Mouse (Mus musculus): Measurements from ENCODE around the gene Eif4g3. TPM values are rescaled to one million over a fixed set of nuclear protein-coding genes. Genes with fewer than 3 reads are reported as not detected.

The Eif4g3 gene
- total and polyA plus RNA-seq, 3 experiments, result 29.1 to 43.7 (median 39.7) TPM

- H3K27me3 ChIP-seq (ENCODE audit: control insufficient read depth, insufficient read depth, low read length), result no peaks in the 10 kb centered on the region
- 7% methylated on average over 7 of the region's 7 CpGs for WGBS
- H3K27ac ChIP-seq, result no peak overlapping the region
- no peaks in the 10 kb centered on the region; the same call in 1 of the 2 replicates for H3K79me2 ChIP-seq (replicated peaks; ENCODE audit: control insufficient read depth, insufficient read depth, low read length)
- peaks cover 4% of the 10 kb centered on the region for H3K4me1 ChIP-seq (ENCODE audit: control insufficient read depth, insufficient read depth, low read length)
- H3K9ac ChIP-seq (ENCODE audit: low read depth, low read length), result no peak overlapping the region
- intact Hi-C loops (cut with DNase I), result no loop called here
- DNase-seq, result peak; percentile 43 to 47
- peaks cover 2% of the 10 kb centered on the region; the same call in 1 of the 2 replicates for H3K36me3 ChIP-seq (ENCODE audit: control insufficient read depth, insufficient read depth, low read length)
- TF ChIP-seq POLR2A (IDR thresholded peaks at IDR 0.05; ENCODE audit: insufficient read depth, low read depth, low read length), result no peak
- TF ChIP-seq EP300 (IDR thresholded peaks at IDR 0.05; ENCODE audit: insufficient read depth, low read depth, low read length), result no peak
- no peak overlapping the region for H3K4me3 ChIP-seq
These were observed 7.9 kb downstream of the Eif4g3 start for GRCm38 (mm10) chr4:138000682-138001081.

GRCm38 (mm10) chr4:138003909-138004610 is 11.2 kb downstream of the Eif4g3 start:
- intact Hi-C loops (cut with DNase I), result no loop called here
- Histone ChIP-seq H3K27ac (no peak overlapping the region), H3K4me1 (ENCODE audit: control insufficient read depth, insufficient read depth, low read length) (peaks cover 2% of the 10 kb centered on the region), H3K36me3 (ENCODE audit: control insufficient read depth, insufficient read depth, low read length) (0 out of 2 replicates have a peak, but pooled peaks cover 2% of the 10 kb centered on the region), H3K27me3 (ENCODE audit: control insufficient read depth, insufficient read depth, low read length) (no peaks in the 10 kb centered on the region), H3K79me2 (replicated peaks; ENCODE audit: control insufficient read depth, insufficient read depth, low read length) (no peaks in the 10 kb centered on the region; the same call in 1 of the 2 replicates), H3K4me3 (no peak overlapping the region), H3K9ac (ENCODE audit: low read depth, low read length) (no peak overlapping the region)
- 91% methylated on average over 11 of the region's 11 CpGs for WGBS
- TF ChIP-seq EP300 (IDR thresholded peaks at IDR 0.05; ENCODE audit: insufficient read depth, low read depth, low read length) (no peak), POLR2A (IDR thresholded peaks at IDR 0.05; ENCODE audit: insufficient read depth, low read depth, low read length) (no peak), CTCF (IDR thresholded peaks at IDR 0.05) (no peak)
- no peak for DNase-seq

DNA sequence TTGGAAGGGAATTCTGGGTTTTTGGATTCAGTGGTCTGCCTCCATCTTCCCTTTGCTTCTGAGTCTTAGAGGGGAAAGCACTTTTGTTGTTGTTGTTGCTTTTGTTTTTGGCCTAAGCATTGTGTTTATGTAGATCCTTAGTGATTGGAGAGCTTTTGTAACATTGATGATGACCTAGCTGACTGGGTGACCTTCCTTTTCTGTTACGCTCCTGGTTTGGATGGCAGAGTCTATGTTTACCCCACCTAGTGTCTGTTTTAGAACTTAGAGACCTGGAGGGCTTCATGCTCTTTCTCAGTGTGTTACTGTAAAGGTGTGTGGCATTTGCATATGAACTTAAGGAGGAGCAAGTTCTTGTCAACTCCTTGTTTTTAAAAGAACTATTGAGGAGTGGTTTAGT is 13.0 kb downstream of the Eif4g3 start:
- Histone ChIP-seq H3K27ac (no peak overlapping the region), H3K4me3 (no peak overlapping the region), H3K36me3 (ENCODE audit: control insufficient read depth, insufficient read depth, low read length) (no peaks in the 10 kb centered on the region), H3K9ac (ENCODE audit: low read depth, low read length) (no peak overlapping the region), H3K27me3 (ENCODE audit: control insufficient read depth, insufficient read depth, low read length) (no peaks in the 10 kb centered on the region), H3K79me2 (replicated peaks; ENCODE audit: control insufficient read depth, insufficient read depth, low read length) (no peaks in the 10 kb centered on the region; the same call in 1 of the 2 replicates), H3K4me1 (ENCODE audit: control insufficient read depth, insufficient read depth, low read length) (no peaks in the 10 kb centered on the region; the same call in 1 of the 2 replicates)
- no peak for DNase-seq
- TF ChIP-seq CTCF (IDR thresholded peaks at IDR 0.05), result no peak
- no peak for TF ChIP-seq POLR2A (IDR thresholded peaks at IDR 0.05; ENCODE audit: insufficient read depth, low read depth, low read length)
- WGBS, result 73% methylated on average over 1 of the region's 1 CpGs
- intact Hi-C loops (cut with DNase I), result no loop called here

DNA sequence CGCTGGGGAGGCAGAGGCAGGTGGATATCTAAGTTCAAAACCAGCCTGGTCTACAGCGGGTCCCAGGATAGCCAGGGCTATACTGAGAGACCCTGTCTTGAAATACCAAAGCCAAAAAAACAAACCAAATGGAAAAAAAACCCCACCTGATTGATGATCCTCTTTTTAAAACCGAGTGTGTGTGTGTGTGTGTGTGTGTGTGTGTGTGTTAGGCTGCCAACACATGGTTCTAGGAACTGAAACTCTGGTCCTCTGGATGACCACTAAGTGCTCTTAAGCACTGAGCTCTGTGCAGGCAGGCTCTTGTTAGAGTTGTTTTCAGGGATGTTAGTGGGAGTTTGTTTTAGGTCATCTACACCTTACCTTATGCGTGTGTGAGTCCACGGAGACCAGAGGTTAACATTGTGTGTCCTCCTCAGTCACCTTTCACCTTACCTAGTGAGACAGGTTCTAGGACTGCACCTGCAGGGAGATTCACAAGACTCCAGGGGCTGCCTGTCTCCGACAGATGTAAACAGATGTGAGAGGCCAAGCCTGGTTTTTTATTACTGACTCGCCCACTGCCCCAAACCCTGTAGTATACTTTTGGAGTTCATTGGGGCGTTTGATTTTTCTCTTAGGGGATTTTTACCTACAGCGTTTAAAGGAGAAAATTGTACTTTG is 14.3 kb downstream of the Eif4g3 start:
- Histone ChIP-seq H3K9ac (ENCODE audit: low read depth, low read length) (no peak overlapping the region), H3K4me1 (ENCODE audit: control insufficient read depth, insufficient read depth, low read length) (no peaks in the 10 kb centered on the region; the same call in 1 of the 2 replicates), H3K27ac (no peak overlapping the region), H3K27me3 (ENCODE audit: control insufficient read depth, insufficient read depth, low read length) (no peaks in the 10 kb centered on the region), H3K4me3 (no peak overlapping the region), H3K36me3 (ENCODE audit: control insufficient read depth, insufficient read depth, low read length) (no peaks in the 10 kb centered on the region), H3K79me2 (replicated peaks; ENCODE audit: control insufficient read depth, insufficient read depth, low read length) (peaks cover 1% of the 10 kb centered on the region)
- TF ChIP-seq POLR2A (IDR thresholded peaks at IDR 0.05; ENCODE audit: insufficient read depth, low read depth, low read length), result no peak
- TF ChIP-seq EP300 (IDR thresholded peaks at IDR 0.05; ENCODE audit: insufficient read depth, low read depth, low read length), result no peak
- no peak for TF ChIP-seq CTCF (IDR thresholded peaks at IDR 0.05)
- DNase-seq, result no peak
- intact Hi-C loops (cut with DNase I), result no loop called here
- WGBS, result 92% methylated on average over 9 of the region's 9 CpGs

GRCm38 (mm10) chr4:138008646-138009045 is 15.8 kb downstream of the Eif4g3 start:
- no peak overlapping the region for H3K9ac ChIP-seq (ENCODE audit: low read depth, low read length)

More at GRCm38 (mm10) chr4:138008646-138009045, 15.8 kb downstream of the Eif4g3 start:
- intact Hi-C loops (cut with DNase I), result no loop called here
- DNase-seq, result peak in 1 of 2 experiments; percentile 34
- Histone ChIP-seq H3K27ac (no peak overlapping the region), H3K4me3 (no peak overlapping the region), H3K4me1 (ENCODE audit: control insufficient read depth, insufficient read depth, low read length) (no peaks in the 10 kb centered on the region; the same call in 1 of the 2 replicates), H3K36me3 (ENCODE audit: control insufficient read depth, insufficient read depth, low read length) (no peaks in the 10 kb centered on the region), H3K79me2 (replicated peaks; ENCODE audit: control insufficient read depth, insufficient read depth, low read length) (peaks cover 1% of the 10 kb centered on the region), H3K27me3 (ENCODE audit: control insufficient read depth, insufficient read depth, low read length) (no peaks in the 10 kb centered on the region)
- WGBS, result 71% methylated on average over 6 of the region's 6 CpGs
- TF ChIP-seq CTCF (IDR thresholded peaks at IDR 0.05), result no peak
- TF ChIP-seq EP300 (IDR thresholded peaks at IDR 0.05; ENCODE audit: insufficient read depth, low read depth, low read length), result no peak
- no peak for TF ChIP-seq POLR2A (IDR thresholded peaks at IDR 0.05; ENCODE audit: insufficient read depth, low read depth, low read length)
